Mouse (Mus musculus) heart, adult 11 months (tissue): ENCODE results near the gene Cd1d1.

Source experiments
- DNase-seq: peaks from one replicate; pipeline ENCODE4 v3.0.0; 2022

Gene Cd1d1

DNA sequence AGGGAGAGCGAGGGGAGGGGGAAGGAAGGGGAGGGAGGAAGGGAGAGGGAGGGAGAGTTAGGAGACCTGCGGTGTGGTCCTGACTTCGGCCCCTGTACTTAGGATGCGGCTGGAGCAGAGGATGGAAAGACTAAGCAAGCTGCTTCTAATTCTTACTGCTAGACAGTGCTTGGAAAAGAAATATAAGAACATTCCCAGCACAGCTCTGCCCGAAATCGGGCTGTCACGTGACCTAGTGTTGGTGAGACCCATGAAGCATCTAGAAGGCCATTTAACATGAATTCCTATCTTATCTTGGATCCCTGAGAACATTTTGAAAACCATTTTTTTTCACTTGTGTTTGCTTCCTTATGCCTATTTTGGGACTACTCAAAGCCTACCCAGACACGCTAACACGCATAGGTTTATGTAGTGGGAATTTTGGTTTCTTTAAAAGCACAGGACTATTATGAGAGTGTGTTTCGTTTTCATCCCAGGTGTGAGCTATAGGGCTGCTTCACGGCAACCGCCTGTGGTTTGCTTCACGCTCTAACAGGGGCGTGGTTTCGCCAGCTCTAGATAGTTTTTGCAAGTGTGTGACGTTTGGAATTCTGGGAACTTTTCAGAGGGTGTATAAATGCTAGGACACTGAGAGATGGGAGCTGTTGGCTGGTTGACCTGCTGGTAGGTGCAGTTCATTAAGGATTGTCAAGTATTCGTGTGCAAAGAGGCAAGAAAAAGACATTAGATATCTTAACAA lies 38.4 kb downstream of the Cd1d1 start:
- DNase-seq, result no peak

DNA sequence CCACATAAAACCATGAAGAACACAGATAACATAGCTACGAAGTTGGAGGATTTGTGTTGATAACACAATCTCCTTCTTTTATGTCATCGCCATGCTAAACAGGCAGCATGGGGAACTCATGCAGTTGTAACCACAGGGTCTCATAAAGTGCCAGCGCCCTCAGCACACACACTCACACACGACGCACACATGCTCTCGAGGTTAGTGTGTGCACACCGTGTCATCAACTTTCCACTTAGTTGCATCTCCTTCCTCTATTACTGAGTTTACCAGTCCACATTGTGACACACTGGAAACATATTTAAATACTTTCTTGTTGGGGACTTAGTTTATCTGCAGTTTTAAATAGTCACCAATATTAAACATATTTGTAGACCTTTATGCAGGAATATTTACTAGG lies 40.2 kb downstream of the Cd1d1 start:
- no peak for DNase-seq

DNA sequence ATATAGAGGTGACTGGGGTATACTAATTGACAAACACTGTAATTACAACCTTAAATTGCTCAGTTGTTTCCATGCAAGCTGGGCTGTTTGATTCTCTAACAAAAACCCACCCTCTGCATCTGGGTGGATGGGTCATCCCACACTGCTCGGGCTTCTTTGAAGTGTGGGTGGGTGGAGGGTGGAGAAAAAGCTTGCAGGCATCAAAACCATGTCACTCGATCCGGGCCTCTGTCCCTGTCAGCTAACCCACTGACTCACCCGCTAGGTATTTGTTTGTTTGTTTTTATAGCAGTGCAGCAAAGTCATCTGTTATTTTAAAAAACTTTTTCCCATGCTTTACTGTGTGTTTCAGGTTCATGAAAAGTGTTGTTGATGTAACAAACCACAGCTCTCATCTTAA lies 43.9 kb downstream of the Cd1d1 start:
- no peak for DNase-seq

DNA sequence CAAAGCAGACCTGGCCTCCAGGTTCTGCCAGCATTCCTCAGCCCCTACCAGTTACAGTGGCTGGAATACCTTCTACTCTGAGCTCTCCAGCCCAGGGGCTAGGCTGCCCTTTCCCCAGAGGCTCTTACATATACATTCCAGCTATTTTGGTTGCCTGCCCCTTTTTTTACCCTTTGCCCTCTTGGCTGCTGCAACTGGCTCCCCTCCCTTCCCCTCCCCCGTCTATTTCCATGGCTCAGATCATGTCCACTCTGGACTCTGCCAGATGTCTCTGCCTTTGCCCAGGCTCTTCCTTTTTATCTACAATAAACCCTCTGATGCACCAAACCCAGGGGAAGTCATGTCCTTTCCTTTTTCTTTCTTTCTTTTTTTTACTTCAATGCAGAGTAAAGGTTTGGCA lies 44.7 kb downstream of the Cd1d1 start:
- no peak for DNase-seq

DNA sequence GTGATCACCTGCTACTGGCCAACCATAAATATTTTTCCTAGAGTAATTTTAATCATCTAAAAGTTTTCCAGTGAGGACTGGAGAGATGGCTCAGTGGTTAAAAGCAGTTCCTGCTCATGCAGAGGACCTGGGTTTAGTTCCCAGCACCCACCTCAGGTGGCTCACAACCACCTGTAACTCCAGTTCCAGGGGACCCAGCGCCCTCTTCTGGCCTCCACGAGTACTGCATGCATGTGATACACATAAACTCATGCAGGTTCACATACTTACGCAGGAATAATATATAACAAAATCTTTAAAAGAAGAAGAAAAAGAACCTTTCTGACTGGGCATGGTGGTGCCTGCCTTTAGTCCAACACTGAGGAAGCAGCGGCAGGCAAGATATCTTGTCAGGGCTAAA lies 45.4 kb downstream of the Cd1d1 start:
- no peak for DNase-seq

DNA sequence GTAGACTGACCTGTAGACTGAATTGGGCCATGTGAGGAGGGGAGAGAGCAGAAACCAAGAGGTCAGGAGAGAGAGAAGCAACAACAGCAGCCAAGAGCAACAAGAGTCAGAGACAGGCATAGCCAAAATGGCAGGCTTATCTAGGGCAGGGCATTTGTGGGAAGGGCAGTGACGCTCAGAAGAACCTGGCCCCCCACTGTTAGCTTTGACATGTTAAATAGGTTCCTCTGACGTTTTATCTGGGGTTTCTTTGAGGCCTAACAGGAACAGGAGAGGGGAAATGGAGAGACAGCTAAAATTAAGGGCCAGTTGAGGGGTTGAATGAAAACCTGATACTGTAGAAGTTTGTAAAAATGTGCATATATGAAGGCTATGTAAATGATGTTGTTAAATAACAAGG lies 48.6 kb downstream of the Cd1d1 start:
- DNase-seq, result no peak
